Mouse (Mus musculus): Measurements from ENCODE around the gene Plch2. TPM values are rescaled to one million over a fixed set of nuclear protein-coding genes. Genes with fewer than 3 reads are reported as not detected.
A peak's percentile ranks its signal among the peaks of the same experiment; 100 is the strongest.

Plch2 gene
- polyA plus RNA-seq, 1 experiment from 2014 or later, result 13.7 TPM

- Histone ChIP-seq H3K9me3 (no peaks in the 10 kb centered on the region), H3K27me3 (0 out of 2 replicates have a peak, but pooled peaks cover under 1% of the 10 kb centered on the region), H3K27ac (no peak overlapping the region), H3K4me3 (no peak overlapping the region), H3K4me1 (peaks cover 20% of the 10 kb centered on the region), H3K9ac (no peak overlapping the region), H3K4me2 (0 out of 2 replicates have a peak overlapping the region, but pooled peaks have one; percentile 7), H3K36me3 (no peaks in the 10 kb centered on the region)
- 6% methylated on average over 15 of the region's 15 CpGs for WGBS
- ATAC-seq (ENCODE audit: insufficient number of reproducible peaks, low FRiP score, low TSS enrichment, low read depth), result no peak
Observed at GRCm38 (mm10) chr4:155018601-155019335, 37.8 kb downstream of the Plch2 start.

DNA sequence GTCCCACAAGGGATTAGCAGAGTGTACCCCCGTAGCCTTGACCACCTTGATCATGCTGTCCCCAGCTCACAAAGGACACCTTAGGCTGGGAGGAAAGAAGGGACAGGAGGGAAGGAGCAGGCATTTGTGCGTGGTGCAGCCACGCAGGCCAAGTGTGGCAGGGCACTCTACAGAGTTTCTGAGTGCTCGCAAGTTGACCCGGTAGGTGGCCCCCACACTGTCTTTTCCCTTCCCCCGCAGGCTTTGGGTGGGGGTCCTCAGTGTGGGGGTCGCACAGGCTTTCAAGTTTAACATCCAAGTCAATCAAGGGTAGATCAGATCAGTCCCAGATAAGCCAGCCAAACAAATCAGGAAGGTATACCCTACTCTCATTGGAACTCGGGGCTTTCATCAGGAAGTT lies 38.5 kb downstream of the Plch2 start:
- H3K9me3 ChIP-seq, result no peaks in the 10 kb centered on the region
- 72% methylated on average over 8 of the region's 8 CpGs for WGBS
- H3K4me2 ChIP-seq, result no peak overlapping the region
- no peak overlapping the region for H3K27ac ChIP-seq
- H3K36me3 ChIP-seq, result no peaks in the 10 kb centered on the region
- no peak overlapping the region for H3K4me3 ChIP-seq
- H3K27me3 ChIP-seq, result no peaks in the 10 kb centered on the region
- H3K4me1 ChIP-seq, result peaks cover 20% of the 10 kb centered on the region
- no peak overlapping the region for H3K9ac ChIP-seq
- ATAC-seq (ENCODE audit: insufficient number of reproducible peaks, low FRiP score, low TSS enrichment, low read depth), result no peak

DNA sequence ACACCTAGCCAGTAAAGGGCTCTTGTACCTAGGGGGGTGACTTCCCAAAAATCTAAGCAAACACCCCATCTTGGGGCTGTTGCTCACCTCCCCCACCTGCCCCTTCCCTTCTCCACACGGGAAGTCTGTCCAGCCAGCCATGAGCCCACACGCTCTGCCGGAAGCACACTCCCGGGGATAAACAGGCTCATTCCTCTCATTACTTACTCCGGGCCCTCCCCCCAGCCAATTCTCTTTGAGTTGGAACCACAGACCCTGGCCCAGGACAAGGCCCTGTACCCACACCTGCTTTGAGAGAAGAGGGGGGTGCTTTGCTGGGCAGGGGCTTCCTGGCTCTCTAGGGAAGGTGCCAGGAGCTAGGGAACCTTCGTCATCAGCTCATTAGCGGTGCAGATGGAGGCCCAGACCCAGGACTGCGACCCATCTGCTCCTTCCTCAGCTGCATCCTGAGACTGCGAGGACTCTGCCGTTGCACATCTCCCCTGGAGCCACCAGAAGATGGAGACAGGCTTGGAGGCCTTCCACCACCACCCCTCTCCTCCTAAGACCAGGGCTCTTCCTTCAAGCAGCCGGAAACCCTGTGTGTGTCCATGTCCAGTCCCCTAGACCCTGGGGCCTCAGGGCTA lies 39.2 kb downstream of the Plch2 start:
- H3K4me1 ChIP-seq, result peaks cover 20% of the 10 kb centered on the region
- no peak for ATAC-seq (ENCODE audit: insufficient number of reproducible peaks, low FRiP score, low TSS enrichment, low read depth)
- H3K4me3 ChIP-seq, result no peak overlapping the region
- no peaks in the 10 kb centered on the region for H3K36me3 ChIP-seq
- no peak overlapping the region for H3K4me2 ChIP-seq
- no peaks in the 10 kb centered on the region for H3K27me3 ChIP-seq
- no peak overlapping the region for H3K27ac ChIP-seq
- 60% methylated on average over 11 of the region's 11 CpGs for WGBS
- no peak overlapping the region for H3K9ac ChIP-seq
- H3K9me3 ChIP-seq, result no peaks in the 10 kb centered on the region

GRCm38 (mm10) chr4:155016807-155017206 lies 39.8 kb downstream of the Plch2 start:
- Histone ChIP-seq H3K4me1 (peaks cover 20% of the 10 kb centered on the region), H3K9ac (no peak overlapping the region), H3K27me3 (no peaks in the 10 kb centered on the region), H3K9me3 (no peaks in the 10 kb centered on the region), H3K4me2 (no peak overlapping the region), H3K4me3 (no peak overlapping the region), H3K27ac (no peak overlapping the region), H3K36me3 (no peaks in the 10 kb centered on the region)
- WGBS, result 76% methylated on average over 11 of the region's 11 CpGs
- no peak for ATAC-seq (ENCODE audit: insufficient number of reproducible peaks, low FRiP score, low TSS enrichment, low read depth)

GRCm38 (mm10) chr4:155015550-155015949 lies 41.0 kb downstream of the Plch2 start:
- Histone ChIP-seq H3K4me1 (peaks cover 20% of the 10 kb centered on the region), H3K27ac (no peak overlapping the region), H3K4me2 (no peak overlapping the region), H3K27me3 (no peaks in the 10 kb centered on the region), H3K36me3 (no peaks in the 10 kb centered on the region), H3K9ac (no peak overlapping the region), H3K4me3 (no peak overlapping the region), H3K9me3 (no peaks in the 10 kb centered on the region)
- no peak for ATAC-seq (ENCODE audit: insufficient number of reproducible peaks, low FRiP score, low TSS enrichment, low read depth)
- 62% methylated on average over 4 of the region's 4 CpGs for WGBS

GRCm38 (mm10) chr4:155014791-155015190 lies 41.8 kb downstream of the Plch2 start:
- Histone ChIP-seq H3K9me3 (no peaks in the 10 kb centered on the region), H3K9ac (no peak overlapping the region), H3K36me3 (no peaks in the 10 kb centered on the region), H3K4me3 (no peak overlapping the region), H3K27me3 (no peaks in the 10 kb centered on the region), H3K4me2 (no peak overlapping the region), H3K4me1 (peaks cover 15% of the 10 kb centered on the region), H3K27ac (no peak overlapping the region)
- WGBS, result 54% methylated on average over 12 of the region's 12 CpGs
- no peak for ATAC-seq (ENCODE audit: insufficient number of reproducible peaks, low FRiP score, low TSS enrichment, low read depth)

GRCm38 (mm10) chr4:155014244-155014643 lies 42.3 kb downstream of the Plch2 start:
- H3K9ac ChIP-seq, result no peak overlapping the region
- no peak overlapping the region for H3K4me2 ChIP-seq
- H3K27me3 ChIP-seq, result no peaks in the 10 kb centered on the region
- H3K4me1 ChIP-seq, result peaks cover 9% of the 10 kb centered on the region
- WGBS, result 64% methylated on average over 14 of the region's 14 CpGs
- H3K36me3 ChIP-seq, result no peaks in the 10 kb centered on the region
- H3K27ac ChIP-seq, result no peak overlapping the region
- no peak overlapping the region for H3K4me3 ChIP-seq
- no peak for ATAC-seq (ENCODE audit: insufficient number of reproducible peaks, low FRiP score, low TSS enrichment, low read depth)
- H3K9me3 ChIP-seq, result no peaks in the 10 kb centered on the region

GRCm38 (mm10) chr4:155012788-155013187 lies 43.8 kb downstream of the Plch2 start:
- Histone ChIP-seq H3K36me3 (no peaks in the 10 kb centered on the region), H3K27me3 (no peaks in the 10 kb centered on the region), H3K9me3 (no peaks in the 10 kb centered on the region), H3K4me1 (no peaks in the 10 kb centered on the region), H3K4me2 (no peak overlapping the region), H3K9ac (no peak overlapping the region), H3K27ac (no peak overlapping the region), H3K4me3 (no peak overlapping the region)
- 4% methylated on average over 4 of the region's 4 CpGs for WGBS
- no peak; the same call in 1 of the 2 replicates for ATAC-seq (ENCODE audit: insufficient number of reproducible peaks, low FRiP score, low TSS enrichment, low read depth)

DNA sequence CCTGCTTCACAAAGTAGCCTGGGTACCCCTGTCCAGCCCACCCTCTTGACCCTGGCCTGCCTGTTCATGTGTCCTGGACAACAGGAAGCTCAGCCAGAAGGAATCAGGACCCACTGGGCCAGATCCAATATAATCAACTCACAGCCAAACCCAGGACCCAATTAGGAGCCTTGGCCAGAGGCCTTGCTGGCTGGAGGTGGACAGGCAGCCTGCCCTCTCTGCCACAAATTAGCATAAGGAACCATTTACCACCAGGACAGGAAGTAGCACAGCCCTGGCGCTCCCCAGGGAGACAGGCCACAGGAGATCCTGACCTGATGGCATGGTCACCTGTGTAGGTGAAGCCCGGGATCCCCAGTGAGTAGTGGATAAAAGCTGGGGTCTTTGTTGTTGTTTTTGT lies 44.5 kb downstream of the Plch2 start:
- ATAC-seq (ENCODE audit: insufficient number of reproducible peaks, low FRiP score, low TSS enrichment, low read depth), result no peak
- Histone ChIP-seq H3K27ac (no peak overlapping the region), H3K9me3 (no peaks in the 10 kb centered on the region), H3K9ac (no peak overlapping the region), H3K36me3 (no peaks in the 10 kb centered on the region), H3K4me1 (no peaks in the 10 kb centered on the region), H3K27me3 (no peaks in the 10 kb centered on the region), H3K4me3 (no peak overlapping the region), H3K4me2 (no peak overlapping the region)
- 48% methylated on average over 2 of the region's 2 CpGs for WGBS

DNA sequence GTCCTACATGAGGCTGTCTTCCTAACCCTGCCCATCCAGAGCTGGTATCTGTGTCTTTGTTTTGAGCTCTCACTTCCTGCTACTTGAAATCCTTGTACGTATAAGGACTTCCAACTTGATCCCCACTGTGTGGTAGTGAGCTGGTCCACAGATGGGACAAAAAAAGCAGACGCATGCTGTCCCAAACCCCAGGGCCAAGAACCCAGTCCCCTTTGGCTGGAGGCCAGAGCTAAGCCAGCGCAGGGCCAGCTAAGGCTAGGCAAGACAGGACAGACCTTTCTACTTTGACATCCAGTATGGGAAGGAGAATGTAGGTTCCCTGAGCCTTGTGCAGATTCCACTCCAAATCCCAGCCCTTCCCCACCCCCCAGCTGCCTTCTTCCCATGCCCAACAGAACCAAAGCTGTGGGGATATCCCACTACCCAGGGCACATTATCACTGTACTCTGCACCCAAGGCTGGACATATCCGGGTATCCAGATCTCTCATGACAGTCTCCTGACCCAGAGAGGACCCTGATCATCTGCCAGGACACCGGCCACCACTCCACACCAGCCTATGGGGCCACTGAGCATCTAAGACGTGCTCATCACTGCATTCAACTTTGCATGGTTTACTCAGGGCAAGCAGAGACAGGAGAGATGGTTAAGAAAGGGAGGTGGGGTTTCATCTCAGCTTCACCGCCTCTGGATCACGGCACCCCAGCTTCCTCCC lies 45.1 kb downstream of the Plch2 start:
- Histone ChIP-seq H3K27ac (no peak overlapping the region), H3K9ac (no peak overlapping the region)

GRCm38 (mm10) chr4:155010870-155011269 lies 45.7 kb downstream of the Plch2 start:
- Histone ChIP-seq H3K4me3 (no peak overlapping the region), H3K4me2 (no peak overlapping the region), H3K9ac (no peak overlapping the region), H3K27me3 (no peaks in the 10 kb centered on the region), H3K36me3 (no peaks in the 10 kb centered on the region), H3K27ac (no peak overlapping the region), H3K4me1 (no peaks in the 10 kb centered on the region), H3K9me3 (no peaks in the 10 kb centered on the region)
- no peak for ATAC-seq (ENCODE audit: insufficient number of reproducible peaks, low FRiP score, low TSS enrichment, low read depth)
- 84% methylated on average over 5 of the region's 5 CpGs for WGBS

More for the DNA sequence above, 45.1 kb downstream of the Plch2 start:
- H3K4me1 ChIP-seq, result no peaks in the 10 kb centered on the region
- H3K4me3 ChIP-seq, result no peak overlapping the region
- ATAC-seq (ENCODE audit: insufficient number of reproducible peaks, low FRiP score, low TSS enrichment, low read depth), result no peak
- H3K4me2 ChIP-seq, result no peak overlapping the region
- H3K36me3 ChIP-seq, result no peaks in the 10 kb centered on the region
- WGBS, result 66% methylated on average over 8 of the region's 8 CpGs
- H3K27me3 ChIP-seq, result no peaks in the 10 kb centered on the region
- no peaks in the 10 kb centered on the region for H3K9me3 ChIP-seq

- H3K9me3 ChIP-seq, result no peaks in the 10 kb centered on the region
- no peaks in the 10 kb centered on the region for H3K27me3 ChIP-seq
- H3K27ac ChIP-seq, result no peak overlapping the region
- H3K4me3 ChIP-seq, result no peak overlapping the region
- H3K4me1 ChIP-seq, result no peaks in the 10 kb centered on the region
- no peak overlapping the region for H3K9ac ChIP-seq
- H3K36me3 ChIP-seq, result no peaks in the 10 kb centered on the region
- WGBS, result 82% methylated on average over 3 of the region's 3 CpGs
- H3K4me2 ChIP-seq, result no peak overlapping the region
- no peak for ATAC-seq (ENCODE audit: insufficient number of reproducible peaks, low FRiP score, low TSS enrichment, low read depth)
Observed at GRCm38 (mm10) chr4:155009216-155009615, 47.4 kb downstream of the Plch2 start.

Measured in limb, embryonic 15.5 days (tissue).